Mouse (Mus musculus): ENCODE results near the gene Avil.
A peak's percentile ranks its signal among the peaks of the same experiment; 100 is the strongest.

Avil gene

GRCm38 (mm10) chr10:126980933-126981530 lies 19.5 kb upstream of the Avil start:
- no peak for DNase-seq (ENCODE audit: low spot score in 2 of 2)

- no peak for DNase-seq (ENCODE audit: low spot score in 2 of 2)
These were observed 18.8 kb upstream of the Avil start for GRCm38 (mm10) chr10:126981746-126982145.

GRCm38 (mm10) chr10:126983193-126983725 lies 17.2 kb upstream of the Avil start:
- no peak for DNase-seq (ENCODE audit: low spot score in 2 of 2)

GRCm38 (mm10) chr10:126984189-126985004 lies 16.1 kb upstream of the Avil start:
- DNase-seq (ENCODE audit: low spot score in 2 of 2) = no peak

- DNase-seq (ENCODE audit: low spot score in 2 of 2) = no peak
These were observed 15.4 kb upstream of the Avil start for GRCm38 (mm10) chr10:126985127-126985526.

- no peak for DNase-seq (ENCODE audit: low spot score in 2 of 2)
These were observed 14.9 kb upstream of the Avil start for GRCm38 (mm10) chr10:126985579-126985978.

GRCm38 (mm10) chr10:126986541-126986961 lies 14.0 kb upstream of the Avil start:
- DNase-seq (ENCODE audit: low spot score in 2 of 2) = peak; percentile 58 to 86

GRCm38 (mm10) chr10:126987183-126988118 lies 13.1 kb upstream of the Avil start:
- no peak for DNase-seq (ENCODE audit: low spot score in 2 of 2)

- no peak for DNase-seq (ENCODE audit: low spot score in 2 of 2)
These were observed 11.9 kb upstream of the Avil start for GRCm38 (mm10) chr10:126988513-126989165.

- peak; percentile 74 to 88 for DNase-seq (ENCODE audit: low spot score in 2 of 2)
These were observed 10.0 kb upstream of the Avil start for GRCm38 (mm10) chr10:126990313-126991056.

GRCm38 (mm10) chr10:126991676-126992075 lies 8.8 kb upstream of the Avil start:
- DNase-seq (ENCODE audit: low spot score in 2 of 2) = no peak

- DNase-seq (ENCODE audit: low spot score in 2 of 2) = no peak
These were observed 6.9 kb upstream of the Avil start for GRCm38 (mm10) chr10:126993621-126994020.

GRCm38 (mm10) chr10:126997340-126998113 lies 3.0 kb upstream of the Avil start:
- no peak for DNase-seq (ENCODE audit: low spot score in 2 of 2)

- DNase-seq (ENCODE audit: low spot score in 2 of 2) = no peak
These were observed 788 bp downstream of the Avil start for GRCm38 (mm10) chr10:127001297-127001696.

- DNase-seq (ENCODE audit: low spot score in 2 of 2) = no peak
These were observed 1.5 kb downstream of the Avil start for GRCm38 (mm10) chr10:127002056-127002455.

GRCm38 (mm10) chr10:127002765-127003164 lies 2.3 kb downstream of the Avil start:
- no peak for DNase-seq (ENCODE audit: low spot score in 2 of 2)

- DNase-seq (ENCODE audit: low spot score in 2 of 2) = no peak
These were observed 2.8 kb downstream of the Avil start for GRCm38 (mm10) chr10:127003334-127003733.

- no peak for DNase-seq (ENCODE audit: low spot score in 2 of 2)
These were observed 3.3 kb downstream of the Avil start for GRCm38 (mm10) chr10:127003806-127004205.

- DNase-seq (ENCODE audit: low spot score in 2 of 2) = no peak
These were observed 16.0 kb downstream of the Avil start for GRCm38 (mm10) chr10:127016488-127016887.

- DNase-seq (ENCODE audit: low spot score in 2 of 2) = no peak
These were observed 16.6 kb downstream of the Avil start for GRCm38 (mm10) chr10:127017071-127017470.
